Mouse (Mus musculus) heart, postnatal 36 days (tissue): ENCODE data around the gene Msi1. TPM values are rescaled to one million over a fixed set of nuclear protein-coding genes. Genes with fewer than 3 reads are reported as not detected.
"Not testable (repeated sequence)": the region's sequence is repeated elsewhere in the genome, so short reads cannot be mapped to it uniquely, and the experiment has no call there.

Source experiments
- DNase-seq, 2 experiments: peaks; one replicate each; pipeline ENCODE4 v3.0.0; 2021 to 2022
- intact Hi-C: fragments of 180-260 bp; cut with DNase I; formaldehyde crosslinking; loops from one replicate; pipeline ENCODE4 v1.15.1; 2025
- total RNA-seq, 2 experiments: library from RNA; stranded (reverse); gene quantifications; 2 replicates each; pipeline ENCODE4 v1.2.3; 2021

Gene Msi1
- total RNA-seq, 2 experiments from 2014 or later: 0.92 to 1.2 TPM

- intact Hi-C loops: no loop called here
These were observed 58.7 kb downstream of the Msi1 start for GRCm38 (mm10) chr5:115487942-115488580.

DNA sequence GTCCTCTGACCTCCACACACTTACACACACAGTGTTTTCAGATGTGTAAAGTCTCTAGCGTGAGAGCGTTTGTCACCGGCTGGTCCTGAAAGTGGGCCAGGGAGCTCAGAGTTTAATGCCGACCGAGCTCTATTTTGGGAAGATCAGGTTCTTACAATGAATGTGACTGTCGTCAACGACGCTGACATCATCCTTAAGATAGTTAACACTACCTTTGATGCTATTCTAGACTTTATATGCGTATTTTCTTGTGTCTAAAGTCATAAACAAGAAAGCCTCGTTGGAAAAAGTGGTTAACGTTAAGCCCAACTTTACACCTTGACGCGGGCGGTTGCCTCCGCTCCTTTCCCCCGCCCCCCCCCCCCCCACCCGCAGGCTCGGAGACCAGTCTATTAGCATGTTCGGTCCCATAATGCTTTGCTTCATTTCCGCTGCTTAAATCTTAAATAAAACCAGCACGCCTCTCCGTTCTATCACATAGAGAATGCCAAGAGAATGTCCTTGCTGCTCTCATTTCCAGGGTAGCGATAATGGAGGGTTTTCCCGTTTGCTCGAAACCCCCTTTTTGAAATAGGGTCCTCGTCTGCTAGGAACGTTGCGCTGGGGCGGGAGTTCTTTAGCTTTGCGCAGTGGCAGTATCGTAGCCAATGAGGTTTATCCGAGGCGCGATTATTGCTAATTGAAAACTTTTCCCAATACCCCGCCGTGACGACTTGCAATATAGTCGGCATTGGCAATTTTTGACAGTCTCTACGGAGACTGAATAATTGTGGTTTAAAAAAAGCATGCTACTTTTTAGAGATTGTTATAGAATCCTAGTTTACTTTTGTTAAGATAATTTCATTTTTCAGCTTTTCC is 59.7 kb downstream of the Msi1 start:
- DNase-seq: peak; percentile 82 to 93
- intact Hi-C loops: no loop called here

More at GRCm38 (mm10) chr5:115487942-115488580, 58.7 kb downstream of the Msi1 start:
- no peak for DNase-seq

DNA sequence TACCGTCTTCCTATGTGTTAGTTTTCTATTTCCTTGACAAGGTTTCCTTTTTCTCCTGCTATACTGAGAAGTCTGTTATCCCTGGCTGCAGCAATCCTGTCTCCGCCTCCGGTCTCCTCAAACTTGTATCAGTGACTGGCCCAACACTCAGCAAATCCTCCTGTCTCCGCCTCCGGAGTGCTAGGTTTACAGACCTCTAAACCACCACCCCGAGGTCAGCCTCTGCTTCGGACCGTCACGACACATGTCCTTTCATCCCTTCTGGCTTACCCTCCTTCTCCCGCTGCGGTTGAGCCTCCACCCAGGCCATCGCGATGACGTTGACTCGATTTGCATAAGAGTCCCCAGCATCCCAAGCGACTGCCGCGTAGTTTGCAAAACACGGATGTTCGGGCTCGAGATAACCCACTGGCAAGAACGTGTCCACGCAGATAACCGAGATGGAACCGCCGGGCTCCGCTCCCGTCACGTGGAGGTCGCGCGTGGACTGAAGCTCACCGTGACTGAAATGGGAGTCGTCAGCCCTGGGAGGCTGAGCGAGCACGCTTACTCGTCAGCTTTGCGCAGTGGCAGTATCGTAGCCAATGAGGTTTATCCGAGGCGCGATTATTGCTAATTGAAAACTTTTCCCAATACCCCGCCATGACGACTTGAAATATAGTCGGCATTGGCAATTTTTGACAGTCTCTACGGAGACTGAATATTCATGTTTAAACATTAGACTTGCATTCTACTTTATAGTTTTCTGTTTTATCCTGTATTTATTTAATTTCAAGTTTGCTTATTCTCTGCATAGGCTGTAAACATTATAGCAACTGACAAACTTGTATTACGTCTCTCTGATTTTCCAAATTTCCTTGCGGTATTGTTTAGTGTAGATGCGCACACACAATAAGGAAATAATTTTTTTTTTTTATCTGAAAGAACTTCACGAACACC is 60.6 kb downstream of the Msi1 start:
- DNase-seq: peak; percentile 87 to 94
- intact Hi-C loops: no loop called here

DNA sequence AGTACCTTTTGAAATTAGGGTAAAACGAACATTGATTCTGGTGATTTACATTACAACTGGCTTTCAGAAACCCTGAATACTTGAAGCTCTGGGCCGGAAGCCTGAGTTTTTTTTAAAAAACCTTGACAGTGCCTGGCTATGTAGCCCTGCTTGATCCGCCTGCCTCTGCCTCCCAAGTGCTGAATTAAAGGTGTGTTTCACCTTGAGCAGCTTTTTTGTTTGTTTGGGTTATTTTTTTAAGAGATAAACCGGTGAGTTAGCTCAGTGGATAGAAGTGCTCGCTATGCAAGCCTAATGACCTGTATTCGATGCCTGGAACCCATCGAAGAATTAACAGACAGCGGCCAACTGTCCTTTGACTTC is 61.2 kb downstream of the Msi1 start:
- DNase-seq: no peak
- intact Hi-C loops: no loop called here

- DNase-seq: no peak
- intact Hi-C loops: no loop called here
These were observed 61.7 kb downstream of the Msi1 start for GRCm38 (mm10) chr5:115491076-115491475.

GRCm38 (mm10) chr5:115491771-115492322 is 62.4 kb downstream of the Msi1 start:
- peak; percentile 65 to 77 for DNase-seq
- intact Hi-C loops: no loop called here

- DNase-seq: no peak
- intact Hi-C loops: no loop called here
These were observed 63.4 kb downstream of the Msi1 start for GRCm38 (mm10) chr5:115492711-115493335.

DNA sequence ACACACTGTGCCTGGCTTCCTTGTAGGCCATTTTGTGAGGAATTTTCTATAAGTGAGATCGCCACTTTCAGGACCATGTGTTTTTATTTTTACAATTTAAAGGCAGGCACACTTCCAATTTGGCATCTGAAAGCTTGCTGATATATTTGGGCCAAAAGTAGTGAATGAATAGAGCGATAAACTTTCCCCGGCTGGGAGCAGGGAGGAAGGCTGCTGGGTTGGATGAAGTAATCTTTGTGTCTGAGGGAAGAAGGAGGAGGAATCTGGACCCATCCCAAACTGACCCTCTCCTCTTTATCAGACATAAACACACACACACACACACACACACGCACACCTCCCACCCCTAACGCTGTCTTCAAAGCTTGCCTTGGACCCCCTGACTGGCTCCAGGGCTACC is 64.0 kb downstream of the Msi1 start:
- intact Hi-C loops: no loop called here
- DNase-seq: no peak

GRCm38 (mm10) chr5:115495618-115496017 is 66.2 kb downstream of the Msi1 start:
- DNase-seq, intact Hi-C loops: not testable (repeated sequence)

DNA sequence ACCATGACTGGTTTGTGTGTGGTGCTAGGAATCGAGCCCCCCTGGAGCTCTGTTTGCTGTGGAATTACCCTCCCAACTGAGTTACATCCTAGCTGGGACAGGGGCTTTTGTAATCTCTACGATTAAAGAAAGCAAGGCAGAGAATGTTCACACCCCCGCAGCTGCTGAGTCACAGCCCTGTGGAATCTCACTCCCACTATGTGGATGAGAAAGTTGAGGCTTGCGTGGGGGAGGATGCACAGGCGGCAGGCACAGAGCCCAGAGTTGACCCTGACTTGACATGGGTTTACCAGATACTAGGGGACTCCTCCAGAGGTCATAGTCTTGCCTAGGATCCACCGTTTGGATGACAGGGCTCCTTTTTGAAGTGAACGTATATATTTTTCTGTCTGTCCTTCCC is 67.6 kb downstream of the Msi1 start:
- no peak for DNase-seq
- intact Hi-C loops: no loop called here

GRCm38 (mm10) chr5:115498307-115499240 is 69.2 kb downstream of the Msi1 start:
- DNase-seq: no peak

GRCm38 (mm10) chr5:115500383-115500935 is 71.1 kb downstream of the Msi1 start:
- DNase-seq: peak in 1 of 2 experiments; percentile 18
- intact Hi-C loops: no loop called here

More at GRCm38 (mm10) chr5:115498307-115499240, 69.2 kb downstream of the Msi1 start:
- intact Hi-C loops: no loop called here

GRCm38 (mm10) chr5:115503035-115503434 is 73.6 kb downstream of the Msi1 start:
- intact Hi-C loops: loop anchor here (1.0 kb wide), 1 partner anchor 55 kb away; no protein-coding TSS in a partner anchor
- DNase-seq: no peak

Other genes with a start within 250 kb of the Msi1 start
- 1 to 10 TPM; 1.8 to 3.2 TPM for gene Cabp1, start 235.2 kb upstream of the Msi1 start, total RNA-seq
- 10 to 100 TPM; 31.5 to 35.5 TPM for gene Pop5, start 193.8 kb upstream of the Msi1 start, total RNA-seq
- gene Rnf10, start 156.7 kb upstream of the Msi1 start, total RNA-seq: 100 to 1,000 TPM; 378 to 424 TPM
- gene Coq5, start 149.9 kb upstream of the Msi1 start, total RNA-seq: 100 to 1,000 TPM; 137 to 167 TPM
- 10 to 100 TPM; 71.9 to 88.5 TPM for gene Dynll1, start 128.6 kb upstream of the Msi1 start, total RNA-seq
- gene Srsf9, start 102.4 kb upstream of the Msi1 start, total RNA-seq: 10 to 100 TPM; 16.0 to 18.1 TPM
- 10 to 100 TPM; 17.6 to 18.6 TPM for gene Gatc, start 88.4 kb upstream of the Msi1 start, total RNA-seq
- gene Triap1, start 88.4 kb upstream of the Msi1 start, total RNA-seq: 10 to 100 TPM; 22.8 to 27.6 TPM
- 100 to 1,000 TPM; 253 to 261 TPM for gene Cox6a1, start 80.6 kb upstream of the Msi1 start, total RNA-seq
- gene Pla2g1b, start 36.7 kb downstream of the Msi1 start, total RNA-seq: not detected
- 10 to 100 TPM; 17.9 to 18.1 TPM for gene Sirt4, start 55.1 kb downstream of the Msi1 start, total RNA-seq
- 10 to 100 TPM; 36.2 to 37.9 TPM for gene Pxn, start 77.1 kb downstream of the Msi1 start, total RNA-seq
- gene Rplp0, start 129.9 kb downstream of the Msi1 start, total RNA-seq: 100 to 1,000 TPM; 650 to 668 TPM
- gene Gcn1l1, start 135.7 kb downstream of the Msi1 start, total RNA-seq: 10 to 100 TPM; 43.1 to 49.5 TPM
- gene Rab35, start 202.3 kb downstream of the Msi1 start, total RNA-seq: 10 to 100 TPM; 43.1 to 46.3 TPM